Mouse (Mus musculus) neutrophil, adult 59 days (primary cell): Measurements from ENCODE around the gene Exoc3l4. TPM values are rescaled to one million over a fixed set of nuclear protein-coding genes. Genes with fewer than 3 reads are reported as not detected.

Source experiments
- total RNA-seq, 2 experiments: library from RNA; stranded (reverse); gene quantifications; 1 replicate in 1 of 2; 2 replicates in 1 of 2; pipeline ENCODE4 v1.2.4; 2023

The Exoc3l4 gene
- under 1 TPM; 0.38 to 0.77 TPM for total RNA-seq

DNA sequence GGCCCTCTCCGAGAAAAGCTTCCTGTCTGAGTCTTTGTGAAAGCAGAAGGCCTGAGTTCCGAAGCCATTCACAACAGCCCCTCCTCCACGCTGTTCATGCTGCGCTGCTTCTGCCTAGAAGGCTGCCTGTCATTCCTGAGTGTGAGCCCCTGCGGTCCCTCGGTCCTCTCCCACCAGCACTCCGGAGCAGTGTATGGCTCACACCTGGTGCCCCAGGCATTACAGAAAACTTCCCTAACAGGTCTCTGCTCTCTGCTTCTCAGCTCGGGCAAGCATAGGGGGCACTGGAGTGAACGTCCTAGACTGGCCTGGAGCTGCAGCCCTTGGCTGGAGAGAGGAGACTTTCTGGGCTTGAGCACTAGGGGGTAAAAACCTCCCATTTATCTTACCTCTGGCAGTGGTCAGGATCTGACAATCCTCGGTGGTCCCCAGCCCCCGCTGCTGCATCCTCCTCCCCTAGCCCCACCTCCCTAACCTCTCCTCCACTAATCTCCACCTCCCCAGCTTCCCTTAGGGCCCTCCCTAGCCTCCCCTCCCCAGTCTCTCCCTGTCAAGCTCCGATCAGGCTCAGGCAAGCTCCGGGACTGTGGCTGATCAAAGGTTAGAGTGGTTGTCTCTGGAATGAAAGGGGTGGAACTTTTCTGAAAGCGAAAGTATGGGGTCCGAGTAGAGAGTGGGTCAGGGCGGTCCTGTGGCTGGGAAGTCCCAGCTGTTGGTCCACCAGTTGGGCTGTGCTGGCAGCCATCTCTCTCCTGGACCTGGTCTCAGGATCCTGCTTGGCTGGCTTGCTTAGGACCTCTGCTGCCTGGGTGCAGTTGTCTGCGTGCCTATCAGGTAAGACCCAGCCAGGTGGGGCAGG is at the start of gene Exoc3l4:
Gene Exoc3l4 (plus strand): TSS at position 97 of the 859 bp plus-strand sequence.

DNA sequence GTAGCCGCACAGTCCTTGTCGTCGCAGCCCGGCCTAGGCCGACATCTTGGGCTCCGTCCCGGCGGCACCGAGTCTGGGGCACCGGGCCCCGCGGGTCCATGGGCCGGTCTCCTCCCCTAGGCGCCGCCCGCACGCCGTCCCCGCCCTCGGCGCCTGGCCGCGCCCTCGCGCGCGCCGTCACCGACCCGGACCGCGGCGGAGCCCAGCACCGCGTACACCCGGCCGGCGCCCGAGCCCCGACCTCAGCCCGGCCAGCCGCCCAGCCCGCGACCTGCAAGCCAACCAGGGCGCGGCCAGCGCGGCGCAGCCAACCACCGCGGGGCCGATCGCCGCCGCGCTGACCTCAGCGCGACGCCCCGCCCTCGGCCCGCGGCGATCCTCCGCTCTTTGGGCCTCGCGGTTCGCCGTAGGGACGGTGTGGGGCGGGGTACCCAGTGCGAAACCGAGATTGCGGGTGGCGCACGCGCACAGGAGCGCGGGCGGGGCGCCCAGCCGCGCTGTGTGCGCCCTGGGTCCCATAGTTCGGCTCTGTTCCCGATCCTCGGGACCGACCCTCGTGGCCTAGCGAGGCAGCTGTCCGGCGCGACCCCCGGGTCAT is 39.3 kb upstream of the Exoc3l4 start, which contains the start of gene Cdc42bpb:
Gene Cdc42bpb (minus strand): TSS at position 343 of the 598 bp plus-strand sequence.

GRCm38 (mm10) chr12:111406622-111407021 is 10.2 kb upstream of the Exoc3l4 start, which contains the start of gene Lbhd2:
Lbhd2 (plus strand) TSS chr12:111406809.

GRCm38 (mm10) chr12:111442309-111443010 is 25.6 kb downstream of the Exoc3l4 start, which contains the start of gene Tnfaip2:
Tnfaip2 (plus strand) TSS chr12:111442469.

Other genes with a start within 250 kb of the Exoc3l4 start
- not detected for gene 4930595D18Rik, start 232.5 kb upstream of the Exoc3l4 start, total RNA-seq
- under 1 TPM; 0.27 to 0.66 TPM for gene Amn, start 145.9 kb upstream of the Exoc3l4 start, total RNA-seq
- 10 to 100 TPM; 11.5 to 18.4 TPM for gene Cdc42bpb, start 39.3 kb upstream of the Exoc3l4 start, total RNA-seq
- not detected for gene Lbhd2, start 10.2 kb upstream of the Exoc3l4 start, total RNA-seq
- 100 to 1,000 TPM; 216 to 263 TPM for gene Tnfaip2, start 25.5 kb downstream of the Exoc3l4 start, total RNA-seq
- under 1 TPM in 1 of 2 experiments, not detected in 1; 0.31 TPM for gene Gm266, start 68.8 kb downstream of the Exoc3l4 start, total RNA-seq
- gene Eif5, start 121.0 kb downstream of the Exoc3l4 start, total RNA-seq = 100 to 1,000 TPM; 661 TPM
- 10 to 100 TPM; 55.4 to 63.9 TPM for gene Mark3, start 157.5 kb downstream of the Exoc3l4 start, total RNA-seq